Mouse (Mus musculus) CH12.LX (cell line): ENCODE data around the gene Ctsl. TPM values are rescaled to one million over a fixed set of nuclear protein-coding genes. Genes with fewer than 3 reads are reported as not detected.

Experiments
- DNase-seq: peaks from one replicate; pipeline ENCODE4 v3.0.0-alpha.2; 2013; ENCODE audit errors: extremely low read depth
- H3K27ac ChIP-seq: 2 replicates; pipeline ENCODE4 v1.5.1; 2012; ENCODE audit warnings: low read depth, mild to moderate bottlenecking, control low read depth, moderate library complexity; ENCODE audit not compliant: insufficient read depth
- H3K27me3 ChIP-seq: replicated peaks from 2 replicates; pipeline ENCODE3; 2012; ENCODE audit warnings: inconsistent platforms
- H3K36me3 ChIP-seq, 2 experiments: replicated peaks in 1 of 2; 2 replicates each; pipeline versions ENCODE3 to v1.6.1; 2012; ENCODE audit warnings: inconsistent platforms in 1 of 2, low read length in 1 of 2, mild to moderate bottlenecking in 1 of 2, mixed read lengths in 1 of 2, moderate library complexity in 1 of 2; ENCODE audit not compliant: control insufficient read depth in 1 of 2, insufficient read depth in 1 of 2
- H3K4me1 ChIP-seq, 2 experiments: 2 replicates each; pipeline ENCODE4 v1.6.1; 2012; ENCODE audit warnings: inconsistent platforms in 1 of 2, moderate library complexity in 1 of 2; ENCODE audit not compliant: insufficient read depth in 2 of 2, control insufficient read depth in 1 of 2
- H3K4me2 ChIP-seq: 2 replicates; pipeline ENCODE4 v1.6.1; 2012; ENCODE audit warnings: low read depth, mild to moderate bottlenecking, control low read depth; ENCODE audit not compliant: poor library complexity, insufficient read depth, severe bottlenecking
- H3K4me3 ChIP-seq, 3 experiments: fragments of 150-350 bp in 1 of 3; sonication (generic) in 1 of 3; replicated peaks in 1 of 3; 2 replicates each; pipeline versions ENCODE3 to v1.5.1; 2011 to 2012; ENCODE audit warnings: low read depth in 2 of 3, low read length in 2 of 3, mild to moderate bottlenecking in 2 of 3, moderate library complexity in 2 of 3, control low read depth in 1 of 3, improper control_type of control experiment in 1 of 3, inconsistent platforms in 1 of 3, mixed read lengths in 1 of 3; ENCODE audit not compliant: poor library complexity in 1 of 3
- H3K79me2 ChIP-seq: replicated peaks from 2 replicates; pipeline ENCODE4 v1.6.1; 2012; ENCODE audit warnings: mild to moderate bottlenecking, moderate library complexity; ENCODE audit not compliant: control insufficient read depth, poor library complexity, insufficient read depth, severe bottlenecking; ENCODE audit errors: extremely low read depth
- H3K9ac ChIP-seq: 2 replicates; pipeline ENCODE4 v1.6.1; 2012; ENCODE audit warnings: low read depth, mild to moderate bottlenecking, control low read depth, moderate library complexity; ENCODE audit not compliant: insufficient read depth
- H3K9me3 ChIP-seq: replicated peaks from 2 replicates; pipeline ENCODE3; 2012; ENCODE audit warnings: low read length, inconsistent platforms, mixed read lengths
- BHLHE40 ChIP-seq: IDR thresholded peaks from 2 replicates; pipeline ENCODE4 v1.6.1; 2011; ENCODE audit warnings: mild to moderate bottlenecking, low read depth, low read length, improper control_type of control experiment
- CHD1 ChIP-seq: IDR thresholded peaks from 2 replicates; pipeline ENCODE4 v1.6.1; 2012; ENCODE audit warnings: low read depth, low read length, improper control_type of control experiment, inconsistent platforms
- CHD2 ChIP-seq: IDR thresholded peaks from 2 replicates; pipeline ENCODE4 v1.6.1; 2011; ENCODE audit warnings: low read length, improper control_type of control experiment
- CTCF ChIP-seq, 2 experiments: IDR thresholded peaks in 1 of 2; conservative IDR thresholded peaks in 1 of 2; 2 replicates each; pipeline ENCODE4 v1.5.1; 2011 to 2012; ENCODE audit warnings: low read depth in 2 of 2, low read length in 2 of 2, improper control_type of control experiment in 1 of 2, inconsistent platforms in 1 of 2, mild to moderate bottlenecking in 1 of 2, moderate library complexity in 1 of 2
- EP300 ChIP-seq: IDR thresholded peaks from 2 replicates; pipeline ENCODE4 v1.6.1; 2011; ENCODE audit warnings: low read length, improper control_type of control experiment
- ETS1 ChIP-seq: conservative IDR thresholded peaks from 2 replicates; pipeline ENCODE4 v1.6.1; 2012; ENCODE audit warnings: low read depth, mild to moderate bottlenecking, inconsistent platforms, low read length, improper control_type of control experiment, moderate library complexity
- HCFC1 ChIP-seq: IDR thresholded peaks from 2 replicates; pipeline ENCODE4 v1.6.1; 2012; ENCODE audit warnings: low read depth, mild to moderate bottlenecking, inconsistent platforms, low read length, improper control_type of control experiment
- IRF4 ChIP-seq: IDR thresholded peaks from 2 replicates; pipeline ENCODE4 v1.6.1; 2014; ENCODE audit warnings: low read depth, mild to moderate bottlenecking, inconsistent platforms, low read length, improper control_type of control experiment
- JUN ChIP-seq: IDR thresholded peaks from 2 replicates; pipeline ENCODE4 v1.6.1; 2011; ENCODE audit warnings: low read depth, mild to moderate bottlenecking, low read length, improper control_type of control experiment, moderate library complexity; ENCODE audit not compliant: insufficient read depth
- MAFK ChIP-seq: IDR thresholded peaks from 2 replicates; pipeline ENCODE4 v1.6.1; 2011; ENCODE audit warnings: low read length, improper control_type of control experiment; ENCODE audit not compliant: insufficient replicate concordance
- MAX ChIP-seq: IDR thresholded peaks from 2 replicates; pipeline ENCODE4 v1.6.1; 2011; ENCODE audit warnings: low read length, improper control_type of control experiment
- MXI1 ChIP-seq: IDR thresholded peaks from 2 replicates; pipeline ENCODE4 v1.6.1; 2011; ENCODE audit warnings: mild to moderate bottlenecking, low read depth, low read length, improper control_type of control experiment
- PAX5 ChIP-seq: IDR thresholded peaks from 2 replicates; pipeline ENCODE4 v1.6.1; 2012; ENCODE audit warnings: low read length, inconsistent platforms, mixed read lengths
- POLR2A ChIP-seq: IDR thresholded peaks from 2 replicates; pipeline ENCODE4 v1.6.1; 2011; ENCODE audit warnings: low read depth, mild to moderate bottlenecking, improper control_type of control experiment, low read length
- RAD21 ChIP-seq: IDR thresholded peaks from 2 replicates; pipeline ENCODE4 v1.6.1; 2011; ENCODE audit warnings: low read depth, mild to moderate bottlenecking, low read length, improper control_type of control experiment, moderate library complexity
- SMC3 ChIP-seq: IDR thresholded peaks from 2 replicates; pipeline ENCODE4 v1.6.1; 2011; ENCODE audit warnings: low read depth, low read length, improper control_type of control experiment
- TBP ChIP-seq: conservative IDR thresholded peaks from 2 replicates; pipeline ENCODE4 v1.6.1; 2011; ENCODE audit warnings: low read depth, low read length, improper control_type of control experiment
- TCF12 ChIP-seq: IDR thresholded peaks from 2 replicates; pipeline ENCODE4 v1.6.1; 2014; ENCODE audit warnings: low read depth, mild to moderate bottlenecking, inconsistent platforms, low read length, improper control_type of control experiment
- UBTF ChIP-seq: IDR thresholded peaks from 2 replicates; pipeline ENCODE4 v1.6.1; 2012; ENCODE audit warnings: low read depth, mild to moderate bottlenecking, inconsistent platforms, low read length, improper control_type of control experiment, moderate library complexity
- USF1 ChIP-seq: IDR thresholded peaks from 2 replicates; pipeline ENCODE4 v1.6.1; 2014; ENCODE audit warnings: low read depth, mild to moderate bottlenecking, inconsistent platforms, low read length, improper control_type of control experiment
- ZKSCAN1 ChIP-seq: IDR thresholded peaks from 2 replicates; pipeline ENCODE4 v1.6.1; 2012; ENCODE audit warnings: low read depth, inconsistent platforms, low read length, improper control_type of control experiment, borderline replicate concordance
- dilution Hi-C: fragments of 300-500 bp; cut with MboI; formaldehyde crosslinking; loops from 2 replicates; pipeline ENCODE4 v1.14.3; 2020; ENCODE audit warnings: low sequenced_read_pairs; ENCODE audit not compliant: extremely low pct_unique_long_range_greater_than_20kb, extremely low pct_ligation_motif_present
- in situ Hi-C: fragments of 300-500 bp; cut with MboI; formaldehyde crosslinking; loops from 3 replicates; pipeline ENCODE4 v1.14.3; 2019; ENCODE audit warnings: low sequenced_read_pairs, low pct_ligation_motif_present, low pct_unique_long_range_greater_than_20kb, mixed read lengths
- polyA plus RNA-seq: library from polyadenylated mRNA; unstranded; fragments of >175 nt; gene quantifications from 2 replicates; pipeline ENCODE4 v1.2.1, GENCODE M21; 2012; ENCODE audit warnings: low read depth; ENCODE audit not compliant: insufficient read length
- total RNA-seq, 2 experiments: library from RNA; depleted of rRNA; stranded (reverse); fragments of 300-350 nt in 1 of 2; fragments of >200 nt in 1 of 2; gene quantifications; 2 replicates each; pipeline ENCODE4 v1.2.3; 2012 to 2014

Ctsl gene
- total and polyA plus RNA-seq, 3 experiments = 0.89 to 6.5 (median 4.6) TPM

- Histone ChIP-seq H3K27me3 (no peaks in the 10 kb centered on the region), H3K36me3 (no peaks in the 10 kb centered on the region), H3K9me3 (no peaks in the 10 kb centered on the region), H3K4me2 (no peak overlapping the region), H3K79me2 (no peaks in the 10 kb centered on the region), H3K4me3 (no peak overlapping the region), H3K9ac (no peak overlapping the region), H3K27ac (no peak overlapping the region), H3K4me1 (no peaks in the 10 kb centered on the region)
- TF ChIP-seq HCFC1 (no peak), TCF12 (no peak), MAFK (no peak), IRF4 (no peak), RAD21 (no peak), TBP (no peak), EP300 (no peak), POLR2A (no peak), MAX (no peak), ETS1 (no peak), USF1 (no peak)
- DNase-seq = no peak
- dilution Hi-C loops = no loop called here
- in situ Hi-C loops = no loop called here
Measured at GRCm38 (mm10) chr13:64380251-64380650, 9.6 kb upstream of the Ctsl start.

- Histone ChIP-seq H3K9me3 (no peaks in the 10 kb centered on the region), H3K27me3 (no peaks in the 10 kb centered on the region), H3K4me3 (no peak overlapping the region), H3K36me3 (no peaks in the 10 kb centered on the region), H3K9ac (no peak overlapping the region), H3K4me1 (no peaks in the 10 kb centered on the region), H3K79me2 (no peaks in the 10 kb centered on the region), H3K27ac (no peak overlapping the region), H3K4me2 (no peak overlapping the region)
- TF ChIP-seq ZKSCAN1 (no peak), CHD1 (no peak)
- dilution Hi-C loops = no loop called here
- DNase-seq = no peak
- in situ Hi-C loops = no loop called here
Measured at GRCm38 (mm10) chr13:64378601-64379000, 7.9 kb upstream of the Ctsl start.

DNA sequence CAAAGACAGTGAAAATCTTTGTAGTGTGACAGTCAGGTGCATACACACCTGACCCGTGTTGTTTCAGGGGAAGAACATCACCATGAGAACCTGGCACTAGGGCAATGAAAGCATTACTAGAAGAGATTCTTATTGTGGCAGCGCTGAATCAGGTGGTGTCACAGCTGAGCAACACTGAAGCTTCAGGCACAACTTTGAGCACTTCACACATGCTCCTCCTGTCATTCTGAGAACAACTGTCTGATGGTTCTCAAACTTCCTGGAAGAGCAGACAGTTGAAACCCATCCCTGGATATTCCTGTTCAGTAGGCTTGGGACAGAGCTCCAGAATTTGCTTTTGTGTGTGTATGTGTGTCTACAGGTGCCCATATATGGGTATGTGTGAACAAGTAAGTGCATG is 5.8 kb upstream of the Ctsl start:
- no peaks in the 10 kb centered on the region for H3K4me1 ChIP-seq
- in situ Hi-C loops (no loop called here), dilution Hi-C loops (no loop called here)

More for the DNA sequence above, 5.8 kb upstream of the Ctsl start:
- TF ChIP-seq IRF4 (no peak), TCF12 (no peak), JUN (no peak), UBTF (no peak), MAX (no peak), TBP (no peak), CHD2 (no peak), ETS1 (no peak), PAX5 (no peak), MXI1 (no peak), SMC3 (no peak), USF1 (no peak), CTCF (conservative IDR thresholded peaks at IDR 0.05 in 1 of 2, IDR thresholded peaks at IDR 0.05 in 1 of 2; ENCODE audit: low read depth in 2 of 2, low read length in 2 of 2) (no peak), BHLHE40 (no peak)
- no peak for DNase-seq
- no peak overlapping the region for H3K9ac ChIP-seq
- no peaks in the 10 kb centered on the region for H3K79me2 ChIP-seq
- no peak overlapping the region for H3K27ac ChIP-seq
- no peaks in the 10 kb centered on the region for H3K27me3 ChIP-seq
- no peaks in the 10 kb centered on the region for H3K36me3 ChIP-seq
- H3K9me3 ChIP-seq = no peaks in the 10 kb centered on the region
- H3K4me3 ChIP-seq = no peak overlapping the region
- no peak overlapping the region for H3K4me2 ChIP-seq
